Mouse (Mus musculus): ENCODE results near the gene Tlr12. TPM values are rescaled to one million over a fixed set of nuclear protein-coding genes. Genes with fewer than 3 reads are reported as not detected.
"Not testable (repeated sequence)": the region's sequence is repeated elsewhere in the genome, so short reads cannot be mapped to it uniquely, and the experiment has no call there.

Tlr12 gene
- 0.30 and 0.57 TPM in 2 replicates for polyA plus RNA-seq (2016; fragmentation: Nextera tagmentation; extraction: Ambion mirVana)

DNA sequence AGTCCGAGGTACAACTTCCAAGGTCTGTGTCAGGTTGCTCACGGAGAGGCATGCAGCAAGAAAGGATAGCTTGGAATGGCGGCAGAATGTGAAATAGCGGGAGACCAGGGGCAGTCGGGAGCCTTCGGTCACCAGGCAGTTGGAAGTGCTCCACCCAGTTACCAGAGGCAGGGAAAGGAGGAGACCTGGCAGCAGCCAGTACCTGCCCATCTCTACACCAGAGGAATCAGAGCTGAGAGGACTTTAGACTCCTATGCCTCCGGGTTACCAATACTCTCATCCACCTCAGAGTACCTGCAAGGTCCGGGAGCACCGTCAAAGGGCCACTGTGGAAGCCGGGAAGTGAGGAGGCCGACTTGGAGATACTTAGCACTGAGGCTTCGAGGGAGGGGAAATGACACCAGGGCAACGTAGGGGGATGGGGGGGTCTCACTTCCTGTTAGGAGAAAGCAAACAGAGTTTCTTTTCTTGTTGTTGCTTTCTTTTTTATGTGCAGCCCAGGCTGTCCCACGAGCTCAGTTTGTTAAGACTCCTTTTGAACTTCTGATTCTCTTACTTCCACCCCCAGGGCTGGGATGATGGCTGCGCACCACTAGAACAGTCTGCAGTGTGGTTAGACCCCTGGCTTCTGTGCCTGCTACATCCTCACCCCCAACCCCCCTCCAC, at the start of gene Tlr12:
Tlr12 (minus strand) TSS at position 374 of the 666 bp plus-strand sequence.
- H3K36me3 ChIP-seq = no peaks in the 10 kb centered on the region
- no peak for DNase-seq (ENCODE audit: low spot score)
- 0 out of 2 replicates have a peak within 1 kb of the TSS, but pooled peaks have one; percentile 12 for H3K27ac ChIP-seq
- H3K4me1 ChIP-seq = peaks cover 22% of the 10 kb centered on the region
- no peaks in the 10 kb centered on the region for H3K9me3 ChIP-seq
- WGBS = 56% methylated on average over 15 of the region's 15 CpGs
- no peak within 1 kb of the TSS for H3K4me3 ChIP-seq
- H3K27me3 ChIP-seq (ENCODE audit: insufficient read depth, poor library complexity, severe bottlenecking) = peaks cover 35% of the 10 kb centered on the region

DNA sequence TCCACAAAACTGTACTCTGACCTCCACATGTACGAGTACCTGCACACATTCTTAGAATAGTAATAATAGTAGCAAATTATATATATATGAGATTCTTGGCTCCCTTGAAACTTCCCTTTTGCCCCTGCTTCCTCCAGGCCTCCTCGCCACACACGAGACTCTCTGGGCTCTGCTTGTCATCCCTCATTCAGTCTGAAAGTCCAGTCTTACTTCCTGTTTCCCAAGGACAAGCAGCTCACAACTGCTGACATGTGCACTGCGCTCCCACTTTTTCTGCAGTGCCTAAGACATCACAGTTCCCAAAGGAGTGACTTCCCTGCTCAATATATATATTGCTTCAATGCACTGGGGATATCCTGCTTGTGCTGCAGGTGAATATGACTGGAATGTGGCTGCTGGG, 48.8 kb upstream of the Tlr12 start:
- not testable (repeated sequence) for DNase-seq (ENCODE audit: low spot score)
- WGBS = 53% methylated on average over 4 of the region's 4 CpGs

DNA sequence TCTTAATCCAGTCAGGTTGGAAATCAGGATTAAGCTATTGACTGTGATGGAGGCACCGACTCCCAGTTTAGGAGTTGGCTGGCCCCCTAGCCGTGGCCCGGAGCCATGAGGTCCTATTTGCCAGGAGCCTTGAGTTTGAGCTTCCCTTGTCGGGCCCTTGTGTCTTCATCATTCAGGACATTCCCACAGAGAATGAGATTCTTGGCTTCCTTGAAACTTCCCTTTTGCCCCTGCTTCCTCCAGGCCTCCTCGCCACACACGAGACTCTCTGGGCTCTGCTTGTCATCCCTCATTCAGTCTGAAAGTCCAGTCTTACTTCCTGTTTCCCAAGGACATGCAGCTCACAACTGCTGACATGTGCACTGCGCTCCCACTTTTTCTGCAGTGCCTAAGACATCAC, 47.9 kb upstream of the Tlr12 start:
- H3K4me3 ChIP-seq; DNase-seq (ENCODE audit: low spot score); H3K4me1 ChIP-seq; H3K36me3 ChIP-seq; H3K9me3 ChIP-seq: not testable (repeated sequence)
- peaks cover 12% of the 10 kb centered on the region for H3K27me3 ChIP-seq (ENCODE audit: insufficient read depth, poor library complexity, severe bottlenecking)
- H3K27ac ChIP-seq = 0 out of 2 replicates have a peak overlapping the region, but pooled peaks have one; percentile 16
- WGBS = 57% methylated on average over 7 of the region's 7 CpGs

More for the DNA sequence above, 48.8 kb upstream of the Tlr12 start:
- not testable (repeated sequence) for H3K4me1 ChIP-seq, H3K4me3 ChIP-seq, H3K27ac ChIP-seq, H3K36me3 ChIP-seq, H3K9me3 ChIP-seq
- H3K27me3 ChIP-seq (ENCODE audit: insufficient read depth, poor library complexity, severe bottlenecking) = peaks cover 14% of the 10 kb centered on the region

DNA sequence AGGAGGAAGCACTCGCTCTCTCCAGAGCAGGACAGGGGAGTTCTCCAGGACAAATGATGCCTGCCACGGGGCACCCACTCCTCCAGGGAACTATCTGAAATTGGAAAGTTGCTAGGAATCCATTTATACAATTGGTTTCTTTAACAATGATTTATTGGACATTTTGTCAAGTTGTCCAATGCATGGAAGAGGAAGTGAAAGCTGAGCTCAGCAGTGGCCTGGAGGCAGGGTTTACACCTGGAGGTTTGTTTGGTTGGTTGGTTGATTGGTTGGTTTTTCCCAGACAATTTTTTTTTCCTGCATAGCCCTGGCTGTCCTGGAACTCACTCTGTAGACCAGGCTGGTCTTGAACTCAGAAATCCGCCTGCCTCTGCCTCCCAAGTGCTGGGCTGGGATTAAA, 45.6 kb upstream of the Tlr12 start:
- peaks cover 6% of the 10 kb centered on the region; the same call in 1 of the 2 replicates for H3K27me3 ChIP-seq (ENCODE audit: insufficient read depth, poor library complexity, severe bottlenecking)
- no peaks in the 10 kb centered on the region for H3K36me3 ChIP-seq
- WGBS = 73% methylated on average over 3 of the region's 3 CpGs
- peaks cover 7% of the 10 kb centered on the region; the same call in 1 of the 2 replicates for H3K4me1 ChIP-seq
- H3K4me3 ChIP-seq = no peak overlapping the region
- no peaks in the 10 kb centered on the region for H3K9me3 ChIP-seq
- no peak for DNase-seq (ENCODE audit: low spot score)
- H3K27ac ChIP-seq = no peak overlapping the region

DNA sequence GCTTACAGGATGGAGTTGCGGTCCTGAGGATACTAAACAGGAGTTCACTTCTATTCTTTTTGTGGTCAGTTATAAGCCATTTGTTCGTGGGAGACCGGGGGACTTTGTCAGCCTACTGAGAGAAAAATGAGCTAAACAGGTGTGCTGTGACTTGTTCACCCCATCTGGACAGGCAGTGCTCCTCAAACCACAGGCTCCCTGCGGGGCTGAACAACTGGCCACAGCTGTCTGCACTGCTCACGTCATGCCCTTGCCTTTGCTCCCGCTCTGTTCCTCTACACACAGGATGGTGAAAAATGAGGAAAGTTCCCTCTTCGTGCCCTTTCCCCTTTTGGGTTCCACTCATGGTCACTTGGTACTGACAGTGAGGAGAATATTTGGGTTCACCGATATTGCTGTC, 42.6 kb upstream of the Tlr12 start:
- DNase-seq (ENCODE audit: low spot score) = no peak

DNA sequence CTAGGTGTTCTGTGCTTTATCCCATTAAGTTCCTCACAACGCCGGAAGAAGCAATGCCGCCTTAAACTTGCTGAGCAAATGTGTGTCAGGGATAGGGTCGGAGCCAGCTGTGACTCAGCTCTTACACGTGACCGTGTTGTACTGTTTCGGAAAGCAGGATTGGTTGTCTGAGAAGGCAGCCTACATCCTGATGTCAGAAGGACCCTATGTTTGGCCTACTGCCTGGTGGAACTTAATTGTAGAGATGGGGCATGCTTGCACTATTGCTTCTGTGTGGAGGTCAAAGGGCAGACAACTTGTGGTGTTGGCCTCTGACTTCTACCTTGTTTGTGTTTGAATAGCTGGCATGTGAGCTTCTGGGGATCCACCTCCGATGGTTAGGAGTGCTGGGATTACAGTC, 41.8 kb upstream of the Tlr12 start:
- DNase-seq (ENCODE audit: low spot score) = no peak
- peaks cover 28% of the 10 kb centered on the region for H3K27me3 ChIP-seq (ENCODE audit: insufficient read depth, poor library complexity, severe bottlenecking)
- H3K9me3 ChIP-seq = no peaks in the 10 kb centered on the region
- WGBS = 85% methylated on average over 8 of the region's 8 CpGs
- H3K36me3 ChIP-seq = no peaks in the 10 kb centered on the region
- H3K27ac ChIP-seq = no peak overlapping the region
- H3K4me3 ChIP-seq = no peak overlapping the region
- H3K4me1 ChIP-seq = peaks cover 13% of the 10 kb centered on the region

More for the DNA sequence above, 42.6 kb upstream of the Tlr12 start:
- H3K27me3 ChIP-seq (ENCODE audit: insufficient read depth, poor library complexity, severe bottlenecking) = peaks cover 23% of the 10 kb centered on the region
- H3K36me3 ChIP-seq = no peaks in the 10 kb centered on the region
- H3K4me1 ChIP-seq = peaks cover 7% of the 10 kb centered on the region; the same call in 1 of the 2 replicates
- 86% methylated on average over 8 of the region's 8 CpGs for WGBS
- no peaks in the 10 kb centered on the region for H3K9me3 ChIP-seq
- no peak overlapping the region for H3K27ac ChIP-seq
- H3K4me3 ChIP-seq = no peak overlapping the region

DNA sequence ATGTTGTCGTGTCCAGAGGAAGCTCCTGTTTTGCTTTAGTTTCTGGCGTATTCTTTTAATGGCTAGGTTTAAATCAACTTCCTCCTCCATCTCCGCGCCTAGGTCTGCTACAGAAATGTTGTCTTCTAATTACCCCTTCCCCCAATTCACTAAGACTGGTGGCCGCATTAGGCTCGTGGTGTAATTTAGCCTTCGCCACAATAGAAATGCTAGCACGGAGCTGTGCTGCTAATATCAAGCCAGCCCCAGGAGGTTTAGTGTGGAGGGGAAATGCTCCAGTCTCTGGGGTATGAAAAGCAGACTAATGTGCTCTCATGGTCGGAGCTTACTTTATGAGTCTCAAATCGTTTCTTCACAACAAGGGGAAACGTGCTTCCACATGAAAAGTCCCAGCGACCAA, 37.0 kb upstream of the Tlr12 start:
- no peak for DNase-seq (ENCODE audit: low spot score)
- H3K9me3 ChIP-seq = no peaks in the 10 kb centered on the region
- 14% methylated on average over 12 of the region's 12 CpGs for WGBS
- peaks cover 38% of the 10 kb centered on the region for H3K4me1 ChIP-seq
- H3K27me3 ChIP-seq (ENCODE audit: insufficient read depth, poor library complexity, severe bottlenecking) = peaks cover 22% of the 10 kb centered on the region
- peak overlapping the region; percentile 81; the same call in 1 of the 2 replicates for H3K27ac ChIP-seq
- peak overlapping the region; percentile 78 for H3K4me3 ChIP-seq
- no peaks in the 10 kb centered on the region for H3K36me3 ChIP-seq

DNA sequence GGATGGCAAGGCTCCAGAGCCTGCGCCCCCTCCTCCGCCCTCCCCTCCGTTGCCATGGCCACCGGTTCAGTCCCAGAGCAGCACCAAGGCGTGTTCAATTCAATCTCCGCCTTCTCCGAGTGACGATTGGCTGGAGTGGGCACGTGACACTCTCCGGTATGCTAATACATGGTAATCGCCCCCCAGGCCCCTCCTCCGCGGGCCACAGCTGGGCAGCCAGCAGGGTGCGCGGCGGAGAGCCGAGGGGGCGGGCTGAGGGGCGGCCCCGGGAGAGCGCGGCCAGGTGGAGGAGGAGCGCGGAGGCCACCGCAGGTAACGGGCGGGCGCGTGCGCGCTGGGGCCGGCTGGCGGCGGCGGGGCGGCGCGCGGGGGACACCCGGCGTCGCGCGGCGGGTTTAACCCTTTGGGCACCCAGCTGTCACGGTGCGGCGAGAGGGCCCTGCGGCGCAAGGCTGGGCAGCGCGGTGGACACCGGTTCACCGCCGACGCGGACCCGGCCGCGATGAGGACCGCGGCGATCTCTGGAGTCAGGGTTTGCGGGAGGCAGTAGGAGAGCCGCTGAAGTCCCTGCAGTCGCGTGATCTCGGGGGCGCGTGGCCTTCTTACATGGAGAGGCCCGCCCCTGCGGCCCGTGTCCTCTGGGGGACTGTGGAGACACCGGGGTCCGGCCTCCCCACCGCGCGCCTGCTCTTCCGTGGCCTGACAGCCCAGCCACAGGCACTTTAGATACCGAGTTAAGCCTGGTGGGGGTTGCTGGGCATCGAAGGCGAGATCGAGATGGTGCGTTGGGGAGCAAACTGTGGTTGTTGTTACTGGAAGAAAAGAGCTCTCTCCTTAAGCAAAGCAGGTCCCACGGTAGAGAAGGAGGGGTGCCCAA, 36.3 kb upstream of the Tlr12 start, which contains the start of gene Phc2:
Phc2 (plus strand) TSS at position 198 of the 877 bp plus-strand sequence.
- Histone ChIP-seq H3K36me3 (no peaks in the 10 kb centered on the region), H3K27ac (peak within 1 kb of the TSS; percentile 81), H3K4me3 (peak within 1 kb of the TSS; percentile 78), H3K9me3 (no peaks in the 10 kb centered on the region), H3K4me1 (peaks cover 41% of the 10 kb centered on the region), H3K27me3 (ENCODE audit: insufficient read depth, poor library complexity, severe bottlenecking) (peaks cover 22% of the 10 kb centered on the region)
- DNase-seq (ENCODE audit: low spot score) = peak; percentile 97
- under 1% methylated on average over 84 of the region's 85 CpGs for WGBS

DNA sequence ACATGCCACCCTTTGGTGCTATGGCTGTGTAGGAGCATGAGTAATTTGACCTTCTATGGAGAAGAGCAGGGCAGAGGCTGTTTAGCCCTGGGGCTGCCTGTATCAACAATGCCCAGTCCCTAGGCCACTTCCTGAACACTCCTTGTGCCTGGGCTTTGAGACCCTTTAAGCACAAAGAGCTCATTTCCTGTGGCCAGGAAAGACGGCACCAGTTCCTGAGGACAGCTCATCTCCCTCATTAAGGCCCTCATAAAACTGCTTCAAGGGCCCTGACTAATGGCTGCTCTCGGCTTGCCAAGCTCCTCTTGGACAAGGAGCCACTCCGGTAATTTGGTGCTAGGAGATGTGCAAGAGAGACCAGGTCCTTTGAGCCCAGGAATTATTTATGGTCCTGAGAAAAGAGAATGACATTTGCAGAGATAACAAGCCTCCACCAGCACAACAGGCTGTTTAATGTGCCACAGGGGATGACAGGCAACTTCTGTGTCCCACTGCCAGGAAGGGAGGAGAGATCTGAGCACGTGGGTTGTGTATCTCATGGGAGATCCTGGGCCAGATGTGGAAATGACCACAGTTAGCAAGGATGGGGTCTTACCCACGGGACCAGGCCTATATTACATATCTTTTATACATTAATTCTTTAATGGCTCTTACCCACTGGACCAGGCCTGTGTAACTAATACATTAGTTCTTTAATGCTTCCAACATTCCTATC, 34.3 kb upstream of the Tlr12 start:
- no peak for DNase-seq (ENCODE audit: low spot score)
- 27% methylated on average over 5 of the region's 5 CpGs for WGBS
- peaks cover 50% of the 10 kb centered on the region for H3K4me1 ChIP-seq
- peak overlapping the region; percentile 36 for H3K27ac ChIP-seq
- no peaks in the 10 kb centered on the region for H3K36me3 ChIP-seq
- no peak overlapping the region for H3K4me3 ChIP-seq
- H3K9me3 ChIP-seq = no peaks in the 10 kb centered on the region
- peaks cover 18% of the 10 kb centered on the region for H3K27me3 ChIP-seq (ENCODE audit: insufficient read depth, poor library complexity, severe bottlenecking)

DNA sequence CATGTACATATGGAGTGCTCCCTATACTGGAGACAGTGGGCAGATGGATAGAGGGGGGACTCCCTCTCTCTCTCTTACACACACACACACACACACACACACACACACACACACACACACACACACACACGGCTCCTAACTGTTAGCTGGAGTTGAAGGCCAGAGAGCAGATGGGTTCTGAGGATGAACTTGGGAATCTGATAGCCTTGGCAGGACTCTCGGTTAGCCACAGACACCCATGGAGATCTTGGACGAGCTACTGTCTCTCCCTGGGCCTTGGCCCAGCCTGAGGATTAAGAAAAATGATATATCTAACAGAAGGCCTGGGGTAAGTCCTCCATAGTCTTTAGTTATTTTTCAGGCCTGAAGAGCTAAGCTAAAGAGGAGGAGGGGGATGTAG, 33.1 kb upstream of the Tlr12 start:
- Histone ChIP-seq H3K36me3 (no peaks in the 10 kb centered on the region), H3K27ac (no peak overlapping the region; the same call in 1 of the 2 replicates), H3K27me3 (ENCODE audit: insufficient read depth, poor library complexity, severe bottlenecking) (peaks cover 10% of the 10 kb centered on the region), H3K9me3 (no peaks in the 10 kb centered on the region), H3K4me1 (peaks cover 60% of the 10 kb centered on the region), H3K4me3 (no peak overlapping the region)
- DNase-seq (ENCODE audit: low spot score) = no peak
- WGBS = 68% methylated on average over 3 of the region's 3 CpGs

DNA sequence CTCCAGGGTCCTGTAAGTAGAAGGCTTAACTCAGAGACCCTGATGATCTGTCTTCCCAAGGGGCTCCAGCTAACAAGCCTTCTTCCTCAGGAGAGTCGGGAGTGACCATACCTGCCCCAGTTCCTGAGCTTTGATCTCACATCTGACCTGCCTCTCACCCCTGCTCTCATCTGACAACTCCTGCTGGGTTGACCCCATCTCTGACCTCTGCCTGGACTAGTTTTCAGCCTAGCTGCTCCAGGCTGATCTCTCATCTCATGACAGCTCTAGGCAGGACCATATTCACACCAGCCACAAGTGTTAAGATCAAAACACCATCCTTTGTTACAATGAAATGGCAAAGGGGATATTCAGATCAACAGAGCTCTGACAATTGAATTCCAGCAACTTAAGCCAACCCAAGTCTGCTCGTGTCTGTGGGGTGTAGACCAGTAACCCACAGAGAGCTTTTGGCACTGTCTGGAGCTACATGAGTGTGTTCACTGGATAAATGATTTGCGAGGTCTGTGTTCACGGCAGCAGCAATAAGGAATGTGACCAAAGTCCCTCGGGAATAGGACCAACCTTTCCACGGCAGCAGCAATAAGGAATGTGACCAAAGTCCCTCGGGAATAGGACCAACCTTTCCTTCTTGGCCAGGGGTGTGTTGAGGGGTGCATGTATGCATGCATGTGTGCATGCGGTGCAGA, 30.3 kb upstream of the Tlr12 start:
- no peak for DNase-seq (ENCODE audit: low spot score)
- 58% methylated on average over 8 of the region's 8 CpGs for WGBS
- H3K9me3 ChIP-seq = no peaks in the 10 kb centered on the region
- no peak overlapping the region for H3K4me3 ChIP-seq
- no peaks in the 10 kb centered on the region for H3K36me3 ChIP-seq
- H3K4me1 ChIP-seq = peaks cover 46% of the 10 kb centered on the region
- H3K27ac ChIP-seq = no peak overlapping the region
- H3K27me3 ChIP-seq (ENCODE audit: insufficient read depth, poor library complexity, severe bottlenecking) = peaks cover 5% of the 10 kb centered on the region; the same call in 1 of the 2 replicates

DNA sequence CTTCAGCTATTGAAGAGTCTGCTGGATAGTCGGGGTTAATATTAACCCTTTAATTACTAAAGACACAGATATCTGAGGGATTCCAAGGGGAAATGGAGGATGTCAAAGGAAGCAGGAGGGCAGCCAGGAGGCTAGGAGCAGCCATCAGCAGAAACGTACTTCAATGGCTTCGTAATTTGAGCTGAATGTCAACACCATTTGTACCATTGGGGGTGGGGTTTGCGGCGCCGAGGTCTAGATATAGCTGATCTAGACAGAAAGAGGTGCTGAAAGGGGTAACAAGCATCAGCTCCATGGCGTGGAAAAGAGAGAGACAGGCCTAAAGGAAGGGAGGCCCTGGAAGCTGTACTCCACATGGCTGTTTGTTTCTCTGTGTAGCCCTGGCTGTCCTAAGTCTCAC, 28.3 kb upstream of the Tlr12 start:
- no peak overlapping the region for H3K27ac ChIP-seq
- H3K4me1 ChIP-seq = peaks cover 55% of the 10 kb centered on the region
- peaks cover 5% of the 10 kb centered on the region; the same call in 1 of the 2 replicates for H3K27me3 ChIP-seq (ENCODE audit: insufficient read depth, poor library complexity, severe bottlenecking)
- no peak overlapping the region for H3K4me3 ChIP-seq
- H3K36me3 ChIP-seq = no peaks in the 10 kb centered on the region
- no peaks in the 10 kb centered on the region for H3K9me3 ChIP-seq
- 9% methylated on average over 7 of the region's 7 CpGs for WGBS
- DNase-seq (ENCODE audit: low spot score) = peak; percentile 80

Measured in heart, embryonic 10.5 days (tissue).